Mouse (Mus musculus) cortical plate, adult 2 months (tissue): Measurements from ENCODE around the gene Pcdh9.

Source experiments
- CTCF ChIP-seq: fragments of 200-500 bp; IDR thresholded peaks from 2 replicates; pipeline ENCODE4 v1.5.1; 2011; ENCODE audit warnings: mild to moderate bottlenecking, control low read depth, low read length; ENCODE audit not compliant: insufficient read depth; ENCODE audit errors: extremely low read depth
- POLR2A ChIP-seq: fragments of 200-500 bp; IDR thresholded peaks from 2 replicates; pipeline ENCODE4 v1.6.1; 2011; ENCODE audit warnings: mild to moderate bottlenecking, low read length, control low read depth; ENCODE audit not compliant: insufficient read depth; ENCODE audit errors: extremely low read depth

GRCm38 (mm10) chr14:93725798-93726197, 164.7 kb downstream of the Pcdh9 start:
- TF ChIP-seq CTCF (no peak), POLR2A (no peak)
